Mouse (Mus musculus) monocyte, adult 5-6 weeks (primary cell): ENCODE measurements around the gene Prkca. TPM values are rescaled to one million over a fixed set of nuclear protein-coding genes. Genes with fewer than 3 reads are reported as not detected.

Experiments
- ATAC-seq: fragments of 153-309, 156-312 bp; replicated peaks from 2 replicates; pipeline ENCODE4 v1.8.0; 2017; ENCODE audit warnings: mild to moderate bottlenecking; ENCODE audit not compliant: low TSS enrichment, insufficient number of reproducible peaks, severe bottlenecking, poor library complexity, low FRiP score
- total RNA-seq: library from RNA; stranded (forward); fragments of 200-1000, 200-491, 200-594 nt; gene quantifications from 3 replicates; pipeline ENCODE4 v1.2.3, GENCODE M21; 2017

Gene Prkca
- total RNA-seq, 1 experiment from 2014 or later = 10.1 TPM

DNA sequence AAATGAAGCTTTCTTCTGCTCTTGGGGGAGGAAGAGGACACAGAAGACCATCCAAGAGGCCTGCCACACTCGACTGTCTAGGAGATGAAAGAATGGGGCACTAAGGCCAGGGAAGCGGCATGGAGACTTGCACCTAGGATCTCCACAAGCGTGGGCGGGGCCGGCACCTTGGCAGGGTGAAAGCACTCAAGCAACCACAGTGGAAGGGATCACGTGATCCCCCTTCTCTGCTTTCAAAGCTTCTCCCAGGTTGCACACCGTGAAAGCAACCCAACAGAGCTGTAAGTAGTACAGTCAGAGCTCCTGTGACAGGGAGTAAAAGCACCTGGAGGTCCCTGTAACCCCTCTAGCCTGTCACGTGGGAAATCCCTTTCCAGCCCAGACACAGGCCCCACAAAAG is 72.4 kb downstream of the Prkca start:
- 0 out of 2 replicates have a peak, but pooled peaks have one; percentile 19 for ATAC-seq

DNA sequence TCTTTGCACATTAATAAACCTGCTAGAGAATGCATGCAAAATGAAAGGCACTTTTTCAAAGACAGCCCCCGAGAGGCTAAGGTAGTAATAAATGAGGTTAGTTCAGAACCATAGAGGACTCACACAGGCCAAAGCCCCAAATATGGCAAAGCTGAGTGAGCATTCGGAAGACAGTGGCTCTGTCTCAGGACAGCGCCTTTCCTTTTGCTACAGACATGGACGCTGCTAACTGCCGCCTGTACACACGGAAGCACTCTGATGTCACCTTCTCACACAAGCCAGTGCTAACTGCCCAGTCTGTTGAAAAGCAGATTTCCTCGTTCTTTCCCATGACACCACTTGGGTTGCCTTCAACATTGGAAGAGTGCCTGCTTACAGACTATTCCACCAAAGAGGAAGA is 74.2 kb downstream of the Prkca start:
- no peak for ATAC-seq

DNA sequence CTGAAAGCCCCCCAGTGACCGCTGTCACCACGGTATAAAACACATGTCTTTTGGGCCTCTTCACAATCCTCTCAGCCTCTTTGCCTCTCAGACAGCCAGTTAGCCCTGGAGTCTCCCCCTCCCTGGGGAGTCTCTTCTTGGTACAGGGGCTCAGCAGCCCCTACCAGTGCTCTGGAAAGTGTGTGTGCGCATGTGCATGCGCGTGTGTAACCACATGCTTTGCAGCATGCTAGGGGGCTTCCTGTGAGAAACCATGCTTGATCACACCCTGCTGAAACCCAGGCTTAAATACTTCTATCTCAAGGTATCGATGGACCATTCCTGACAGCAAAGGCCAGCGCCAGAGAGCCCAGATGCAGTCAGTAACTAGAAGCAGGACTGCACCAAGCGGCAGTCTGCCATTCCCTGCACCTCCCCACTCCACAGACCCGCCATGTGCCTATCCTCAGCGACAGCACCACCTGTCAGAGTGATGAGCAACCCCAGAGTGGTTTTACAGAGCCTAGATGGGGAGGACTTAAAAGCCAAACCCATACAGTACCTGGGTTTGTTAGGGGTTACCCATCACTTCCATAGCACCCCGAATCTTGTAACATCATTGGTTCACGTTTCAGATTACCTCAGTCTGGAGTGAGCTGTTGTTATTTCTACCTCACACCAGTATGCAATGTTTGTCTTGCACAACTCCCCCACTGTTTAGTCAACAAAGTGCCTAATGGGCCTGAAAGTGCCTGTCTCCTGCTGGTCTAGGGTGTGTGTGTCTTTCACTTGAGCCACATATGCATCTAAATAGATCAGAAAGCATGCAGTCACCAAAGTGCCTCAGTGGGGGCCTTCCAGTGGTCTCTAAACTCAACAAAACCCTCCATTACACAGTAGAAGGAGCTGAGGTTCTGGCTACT is 75.1 kb downstream of the Prkca start:
- ATAC-seq = no peak; the same call in 1 of the 2 replicates

DNA sequence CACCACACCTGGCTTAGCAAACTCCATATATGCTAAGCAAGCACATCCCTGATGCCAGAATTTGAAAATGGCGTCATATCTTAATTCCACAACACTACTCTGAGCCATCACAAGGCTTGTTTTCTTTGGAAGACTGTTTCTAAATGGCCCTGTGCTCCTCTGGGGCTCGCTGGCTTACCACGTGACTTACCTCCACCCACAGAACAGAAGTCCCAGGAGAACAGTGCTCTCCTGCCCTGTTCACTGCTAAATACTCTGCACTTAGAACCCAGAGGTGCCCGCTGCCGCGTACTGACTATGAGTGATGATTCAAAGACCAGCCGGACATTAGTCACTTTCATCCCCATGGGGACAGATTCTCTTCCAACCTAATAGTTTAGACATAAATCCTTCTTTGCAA is 75.9 kb downstream of the Prkca start:
- no peak for ATAC-seq

DNA sequence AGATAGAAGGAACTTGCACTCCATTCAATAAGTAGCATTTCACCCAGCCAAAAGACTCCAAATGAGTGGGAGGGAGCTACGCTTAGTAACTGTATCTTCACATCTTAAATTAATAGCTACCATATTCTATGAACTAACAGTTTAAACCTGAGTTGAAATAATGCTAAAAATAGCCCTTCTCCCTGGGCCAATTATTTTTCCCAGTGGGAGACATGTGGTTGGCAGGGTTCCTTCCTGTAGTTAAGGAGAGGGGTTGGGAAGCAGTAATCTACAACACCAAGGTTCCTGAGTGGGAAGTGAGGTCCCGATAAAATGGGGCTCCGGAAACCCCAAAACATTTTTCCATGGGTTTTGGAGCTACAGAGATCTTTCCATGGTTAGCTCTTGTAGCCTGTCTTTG is 76.7 kb downstream of the Prkca start:
- ATAC-seq = no peak

DNA sequence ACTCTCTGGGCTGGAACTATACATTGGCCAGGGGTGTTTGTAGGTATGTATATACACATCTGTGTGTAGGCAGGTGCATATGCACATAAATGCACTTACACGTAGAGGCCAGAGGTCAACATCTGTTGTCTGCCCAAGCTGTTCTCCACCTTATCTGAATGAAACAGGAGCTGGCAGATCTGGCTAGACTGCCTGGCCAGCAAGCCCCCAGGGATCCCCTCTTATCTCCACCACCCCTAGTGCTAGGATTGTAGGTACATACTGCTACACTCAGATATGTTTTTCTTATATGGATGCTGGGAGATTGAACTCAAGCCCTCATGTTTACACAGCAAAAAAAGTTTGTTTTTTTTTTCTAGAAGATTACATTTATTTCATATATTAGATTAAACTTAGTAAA is 79.9 kb downstream of the Prkca start:
- ATAC-seq = no peak

DNA sequence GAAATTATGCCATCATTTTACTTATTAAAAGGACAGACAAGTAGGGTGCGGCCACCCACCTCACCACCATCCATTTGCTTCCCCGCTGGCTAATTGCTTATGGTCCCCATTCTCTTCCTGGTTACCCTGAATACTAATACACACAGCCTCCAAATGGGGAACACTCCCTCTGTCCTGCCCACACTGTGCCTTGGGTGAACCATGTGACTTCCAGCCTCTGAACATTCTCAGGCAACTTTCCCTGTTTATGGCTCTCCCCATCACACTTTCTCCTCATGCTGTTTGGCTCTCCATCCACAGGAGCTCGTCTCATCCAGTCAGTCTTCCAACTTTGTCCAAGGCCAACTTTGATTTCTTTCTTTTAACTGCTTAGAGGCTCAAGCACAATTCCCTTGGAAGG is 80.3 kb downstream of the Prkca start:
- no peak for ATAC-seq

DNA sequence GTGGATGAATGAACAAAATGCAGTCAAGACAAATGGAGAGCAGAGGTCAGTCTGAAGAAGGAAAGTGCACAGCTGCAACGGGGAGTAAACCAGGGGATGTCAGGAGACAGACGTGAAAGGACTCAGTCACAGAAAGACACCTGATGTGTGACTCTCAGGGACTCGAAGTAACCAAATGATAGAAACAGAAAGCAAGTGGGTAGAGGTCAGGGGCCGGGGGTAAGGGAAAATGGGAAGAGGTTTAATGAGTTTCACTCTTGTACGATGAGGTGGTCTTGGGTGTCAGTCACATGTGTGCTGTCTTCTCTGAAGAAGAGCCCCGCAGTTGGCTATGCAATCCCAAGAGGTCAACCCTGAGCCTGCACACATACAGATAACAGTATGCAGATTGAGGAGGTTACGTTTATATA is 82.0 kb downstream of the Prkca start:
- no peak for ATAC-seq

DNA sequence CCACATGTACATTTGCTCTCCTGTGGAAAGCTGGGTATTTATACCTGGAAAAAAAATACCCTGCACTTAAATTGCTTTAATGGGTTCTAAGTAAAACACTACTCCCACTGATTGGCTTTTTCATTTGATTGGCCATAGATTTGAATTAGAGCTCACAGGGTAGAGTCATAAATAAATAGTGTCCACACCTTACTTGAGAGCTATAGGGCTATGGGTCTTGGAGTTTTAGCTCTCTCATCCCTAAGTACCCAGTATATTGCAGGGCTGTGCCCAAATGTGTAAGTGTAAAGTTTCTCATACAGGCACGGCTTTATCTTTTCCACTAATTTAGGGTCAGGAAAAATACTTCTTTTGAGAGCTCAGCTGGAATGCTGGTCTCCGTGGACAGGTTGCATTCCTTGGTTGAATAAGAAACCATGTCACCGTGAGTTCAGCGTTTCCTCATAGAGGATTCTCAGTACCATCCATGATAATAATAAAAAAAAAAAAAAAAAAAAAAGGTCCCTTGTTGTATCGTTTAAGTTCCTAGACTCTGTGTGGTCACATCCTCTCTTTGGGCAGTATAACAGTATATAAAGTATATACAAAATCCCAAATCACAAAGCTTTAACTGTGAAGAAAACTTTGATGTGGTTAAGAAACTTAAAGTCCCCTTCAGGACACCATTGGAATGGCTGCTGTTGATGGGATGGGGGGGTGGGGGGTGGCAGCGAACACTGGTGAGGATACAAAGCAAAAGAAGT is 82.8 kb downstream of the Prkca start:
- no peak for ATAC-seq

DNA sequence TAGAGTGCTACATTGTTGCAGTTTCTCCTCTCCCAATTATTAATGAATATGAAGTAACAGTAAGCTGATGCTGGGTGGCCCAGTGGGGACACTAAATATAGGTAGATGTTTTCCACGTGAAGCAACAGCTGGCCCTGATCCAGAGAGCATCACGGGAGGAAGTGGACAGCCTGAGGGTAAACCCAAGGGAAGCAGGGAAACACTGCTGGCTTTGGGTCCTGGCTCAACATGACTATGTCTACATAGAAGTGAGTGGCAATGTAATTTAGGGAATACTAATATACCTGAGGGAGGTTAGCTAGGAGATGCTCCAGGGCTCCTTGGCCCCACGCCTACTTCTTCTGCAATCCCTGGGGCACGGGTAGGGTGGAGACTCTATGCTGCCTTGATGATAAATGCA is 84.3 kb downstream of the Prkca start:
- no peak for ATAC-seq

DNA sequence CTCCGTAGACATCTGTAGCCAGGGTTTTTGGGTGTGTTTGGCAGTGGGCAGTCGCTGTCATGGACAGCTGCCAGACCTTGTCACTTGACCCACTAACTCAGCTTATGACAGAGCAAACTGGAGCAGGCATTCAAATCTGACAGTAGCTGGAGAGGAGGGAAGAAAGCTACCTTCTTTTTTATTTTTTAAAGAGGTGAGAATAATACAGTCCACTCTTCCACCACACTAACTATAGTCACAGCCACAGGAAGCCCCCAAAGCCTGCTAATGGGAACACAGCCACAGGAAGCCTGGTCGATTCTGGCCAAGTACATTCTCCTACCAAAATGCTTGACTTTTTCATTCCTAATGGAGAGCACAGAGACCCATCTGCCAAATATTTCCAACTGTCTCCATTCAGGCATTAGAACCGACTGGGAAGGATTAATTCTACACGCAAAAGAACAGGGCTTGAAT is 84.9 kb downstream of the Prkca start:
- no peak for ATAC-seq

DNA sequence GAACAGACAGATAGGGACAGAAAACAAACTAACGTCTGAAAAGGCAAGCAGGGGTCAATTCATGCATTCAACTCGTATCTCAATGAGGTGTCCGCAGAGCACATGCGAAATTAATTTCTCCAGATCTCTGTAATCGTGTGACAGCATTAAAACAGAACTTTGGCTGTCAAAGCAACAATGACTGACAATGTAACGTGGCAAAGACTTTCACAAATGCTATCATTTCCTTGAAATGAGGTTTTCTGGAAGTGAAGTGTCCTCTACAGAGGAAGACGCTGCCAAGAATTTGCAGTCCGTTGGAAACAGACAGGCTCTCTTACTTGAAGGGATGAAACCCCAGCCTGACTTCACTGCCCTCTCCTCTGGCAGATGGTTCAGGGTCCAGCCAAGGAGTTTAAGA is 85.8 kb downstream of the Prkca start:
- ATAC-seq = no peak

DNA sequence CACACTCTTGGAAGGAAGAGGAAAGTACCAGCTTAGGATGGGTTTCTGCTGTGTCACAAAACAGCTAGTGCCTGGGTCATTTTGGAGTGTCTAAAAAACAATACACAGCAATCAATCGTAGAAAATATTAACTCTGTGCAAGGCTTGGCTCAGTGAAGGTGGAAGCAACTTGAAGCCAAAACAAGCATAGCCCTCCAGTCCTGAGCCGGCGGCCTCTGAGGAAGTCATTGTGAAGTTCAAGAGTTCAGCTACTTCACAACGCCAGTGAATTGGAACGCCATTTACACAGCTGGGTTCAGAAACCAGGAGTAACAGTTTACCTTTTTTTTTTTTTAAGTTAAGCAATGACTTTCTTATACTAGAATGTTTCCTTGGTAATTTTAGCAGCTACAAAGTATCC is 89.0 kb downstream of the Prkca start:
- no peak for ATAC-seq

DNA sequence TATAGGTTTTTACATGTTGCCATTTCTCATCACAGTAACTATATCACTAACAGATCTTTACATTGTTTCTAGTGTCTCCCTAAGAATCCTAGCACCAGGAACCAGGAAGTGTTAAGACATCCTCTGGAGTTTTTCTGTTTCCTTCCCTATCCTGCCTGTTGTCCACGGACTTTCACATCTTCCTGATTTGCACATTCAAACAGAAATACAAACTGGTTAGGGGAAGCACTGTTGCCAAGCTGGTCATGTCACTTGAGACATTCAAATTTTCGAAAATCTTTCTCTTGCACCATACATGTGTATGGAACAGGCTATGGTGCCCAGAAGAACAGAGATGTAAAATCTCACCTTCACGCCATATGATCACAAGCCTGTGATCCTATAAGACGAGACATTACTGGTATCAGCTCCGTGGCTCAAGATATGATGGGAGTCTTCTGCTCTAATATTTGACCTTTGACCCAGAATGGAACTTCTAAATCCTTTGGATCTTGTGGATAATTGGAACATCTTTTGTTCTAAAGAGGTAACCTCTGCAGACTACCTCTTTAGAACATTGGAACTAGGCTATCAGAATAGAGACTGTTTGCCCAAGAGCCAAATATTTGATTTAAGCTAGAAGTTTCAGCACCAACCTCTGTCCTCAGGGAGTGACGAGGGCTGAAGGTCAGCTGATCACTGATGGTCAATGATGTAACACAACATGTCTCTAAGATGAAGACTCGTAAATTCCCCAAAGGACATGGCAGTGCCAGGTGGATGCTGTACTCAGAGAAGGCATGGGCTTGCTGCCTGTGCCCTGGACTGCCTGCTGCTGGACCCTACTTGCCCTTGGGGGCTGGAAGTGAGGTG is 91.6 kb downstream of the Prkca start:
- no peak for ATAC-seq

DNA sequence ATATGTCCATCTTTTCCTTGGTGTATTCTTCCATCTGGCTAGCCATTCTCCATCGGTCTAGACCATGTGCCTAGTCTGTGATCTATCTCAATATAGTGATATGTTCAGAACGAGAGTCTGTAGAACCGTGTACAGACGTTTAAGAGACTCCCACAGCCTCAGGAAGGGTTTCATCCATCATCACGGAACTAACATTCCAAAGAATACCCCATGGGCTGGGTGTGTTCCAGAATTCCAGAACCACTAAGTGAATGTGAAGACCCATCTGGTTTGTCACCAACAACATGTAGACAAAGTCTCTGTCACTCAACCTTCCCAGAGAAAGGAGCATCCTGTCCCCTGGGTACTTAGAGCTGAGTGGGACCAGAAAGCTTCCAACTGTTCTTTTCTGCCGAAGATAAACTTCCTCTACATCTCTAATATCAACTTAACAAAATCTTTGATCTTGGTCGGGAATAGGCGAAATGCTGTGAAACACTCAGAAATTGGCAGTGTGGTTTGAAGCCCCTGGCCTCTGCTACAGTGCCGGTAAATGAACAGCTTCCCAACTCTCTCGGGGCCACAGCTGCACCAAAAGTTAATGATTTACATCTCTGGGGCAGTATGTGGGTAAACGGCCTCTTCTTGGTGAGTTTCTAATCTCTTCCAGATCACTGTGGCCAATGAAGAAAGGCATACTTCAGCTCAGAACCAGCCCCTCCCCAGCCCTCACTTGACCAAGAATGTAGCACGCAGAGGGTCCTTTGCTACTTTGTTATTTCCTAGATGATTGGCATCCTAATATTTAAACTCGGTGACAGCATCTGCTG is 92.7 kb downstream of the Prkca start:
- ATAC-seq = no peak

DNA sequence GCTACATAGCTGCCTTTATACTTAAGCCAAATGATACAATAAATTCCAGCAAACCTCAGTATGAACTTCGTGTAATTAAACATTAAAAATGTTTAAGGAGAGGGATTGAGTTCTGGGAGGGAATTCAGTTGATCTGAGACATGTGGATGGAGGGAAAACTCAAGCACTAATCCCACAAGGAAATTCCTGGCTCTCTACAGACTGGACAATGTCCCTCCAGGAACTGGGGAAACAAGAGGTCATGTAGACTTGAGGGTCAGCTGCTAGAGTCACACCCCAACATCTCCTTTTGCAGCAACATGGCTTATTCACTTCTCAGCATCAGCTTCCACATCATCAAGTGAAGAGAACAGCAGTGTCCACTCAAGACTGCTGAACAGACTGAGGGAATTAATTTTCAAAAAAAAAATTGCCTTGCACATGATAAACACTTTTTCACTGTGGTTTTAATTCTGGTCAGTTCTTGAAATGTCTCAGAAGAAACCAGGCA is 93.5 kb downstream of the Prkca start:
- ATAC-seq = no peak

DNA sequence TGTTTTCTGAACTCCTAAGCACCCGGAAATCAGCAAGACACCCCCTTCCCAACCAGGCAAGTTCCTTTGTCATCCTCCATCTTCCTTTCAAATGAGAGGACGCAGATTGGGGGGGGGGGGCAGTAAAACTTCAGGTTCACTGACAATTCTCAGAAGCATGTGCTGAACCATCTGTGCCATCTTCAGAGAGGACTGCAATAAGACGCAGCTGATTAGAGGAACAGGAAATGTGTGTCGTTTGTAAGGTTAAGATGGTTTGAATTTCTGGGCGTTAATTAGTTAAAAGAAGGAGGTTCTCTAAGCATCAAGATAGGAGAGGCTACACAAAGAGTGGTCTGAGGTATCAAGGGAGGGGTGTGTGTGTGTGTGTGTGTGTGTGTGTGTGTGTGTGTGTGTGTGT is 94.2 kb downstream of the Prkca start:
- ATAC-seq = no peak

DNA sequence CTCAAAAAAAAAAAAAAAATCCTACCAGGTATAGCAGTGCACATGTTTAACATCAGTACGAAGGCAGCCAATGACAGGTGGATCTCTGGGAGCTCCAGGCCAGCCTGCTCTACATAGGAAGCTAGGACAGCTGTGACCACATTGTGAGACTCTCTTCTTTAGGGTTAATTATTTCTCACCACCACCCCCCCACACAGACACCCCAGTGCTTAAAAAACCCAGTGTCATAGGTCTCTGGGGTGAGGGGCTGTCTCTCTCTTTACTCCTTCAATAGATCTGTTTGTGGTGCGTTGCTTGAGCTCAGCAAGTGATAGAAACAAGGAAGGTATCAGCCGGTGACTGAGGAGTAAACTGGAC is 94.7 kb downstream of the Prkca start:
- no peak for ATAC-seq
